In genomic region chr6:115848598-115849304, GRCm38 (mm10) we compare ENCODE assay signal across 27 mouse cellular contexts. TPM values are rescaled to one million over a fixed set of nuclear protein-coding genes. Genes with fewer than 3 reads are reported as not detected.
DNase-seq lines count a peak whose midpoint lies in the region; TF ChIP-seq lines count a peak whose summit lies in the region.
"Had no signal": no experiment of that assay in that cellular context is flagged by ENCODE, and none has a peak within 500 bp of the region (broad histone marks: within the 10 kb centered on the region; RNA-seq: fewer than 3 reads in every experiment).

No protein-coding gene starts in this region.

- no peak overlapping the region; the same call in 1 of the 2 replicates for H3K4me3 ChIP-seq in gastrocnemius, adult 2 months
- peak overlapping the region; percentile 26; the same call in 1 of the 2 replicates for H3K4me3 ChIP-seq in spleen, adult 2 months (ENCODE audit: extremely low read depth, insufficient read depth, insufficient read length)
- no peak overlapping the region for H3K4me3 ChIP-seq in bone marrow, adult 2 months (replicated peaks; ENCODE audit: control insufficient read depth, low read depth, low read length)
- H3K4me3 ChIP-seq: heart, embryonic 15.5 days; hindbrain, embryonic 12.5 days; layer of hippocampus, adult 2 months; left cerebral cortex, adult 2 months; liver, embryonic 13.5 days; midbrain, embryonic 13.5 days; neural tube, embryonic 15.5 days had no signal

- H3K27me3 ChIP-seq in spleen, adult 2 months (ENCODE audit: control insufficient read depth, insufficient read depth, low read length) = no peaks in the 10 kb centered on the region
- H3K27me3 ChIP-seq: heart, embryonic 15.5 days; hindbrain, embryonic 12.5 days; liver, embryonic 13.5 days; midbrain, embryonic 13.5 days; neural tube, embryonic 15.5 days; Patski had no signal

- TF ChIP-seq CTCF in gastrocnemius, adult 2 months (IDR thresholded peaks at IDR 0.05) = no peak
- TF ChIP-seq CTCF in spleen, adult 2 months (IDR thresholded peaks at IDR 0.05; ENCODE audit: extremely low read depth, insufficient read depth, insufficient read length, insufficient replicate concordance) = no peak
- no peak for TF ChIP-seq CTCF in bone marrow, adult 2 months (IDR thresholded peaks at IDR 0.05; ENCODE audit: control insufficient read depth, insufficient read depth, low read length)

- H3K27ac ChIP-seq in gastrocnemius, adult 2 months = peak overlapping the region; percentile 21
- H3K27ac ChIP-seq in spleen, adult 2 months (ENCODE audit: insufficient read depth, low read length) = peak overlapping the region; percentile 79
- H3K27ac ChIP-seq in bone marrow, adult 2 months (ENCODE audit: control insufficient read depth, insufficient read depth, low read depth, low read length, poor library complexity) = peak overlapping the region; percentile 21; the same call in 1 of the 2 replicates
- H3K27ac ChIP-seq: heart, embryonic 15.5 days; hindbrain, embryonic 12.5 days; layer of hippocampus, adult 2 months; liver, embryonic 13.5 days; macrophage; midbrain, embryonic 13.5 days; neural tube, embryonic 15.5 days had no signal

- peaks cover 10% of the 10 kb centered on the region for H3K36me3 ChIP-seq in spleen, adult 2 months (ENCODE audit: control insufficient read depth, insufficient read depth, low read length)

- no peak for DNase-seq in gastrocnemius, adult 2 months
- DNase-seq in gastrocnemius, postnatal 36 days = no peak
- DNase-seq in spleen, adult 2 months (ENCODE audit: low read depth in 1 of 2, low spot score in 2 of 2) = peak in 1 of 2 experiments; percentile 22
- no peak for DNase-seq in spleen, adult 12 weeks (ENCODE audit: low spot score)
- DNase-seq in B cell, adult 2 months = peak; percentile 28
- no peak for DNase-seq in layer of hippocampus, adult 11-12 months (ENCODE audit: low spot score)
- DNase-seq in right cerebral cortex, adult 2 months (ENCODE audit: low spot score in 2 of 2) = no peak
- DNase-seq: adrenal gland, postnatal 25 days; cerebellum, adult 18-20 months; cerebellum, postnatal 10 days; gastrocnemius, postnatal 10 days; kidney, postnatal 14 days; liver, embryonic 13.5 days; lung, adult 2 months; lung, postnatal 10 days; retina, postnatal 1 day; thymus, postnatal 14 days had no signal

- intact Hi-C loops in gastrocnemius, adult 2 months (cut with DNase I) = loop anchor here (5.0 kb wide), 1 partner anchor 289 kb away; no protein-coding TSS in a partner anchor
- intact Hi-C loops in gastrocnemius, postnatal 36 days (cut with DNase I) = loop anchor here (5.0 to 10.0 kb wide), 2 partner anchors 159 to 276 kb away; no protein-coding TSS in a partner anchor

- TF ChIP-seq POLR2A in spleen, adult 2 months (IDR thresholded peaks at IDR 0.05; ENCODE audit: low read depth, low read length) = no peak
- no peak for TF ChIP-seq POLR2A in bone marrow, adult 2 months (IDR thresholded peaks at IDR 0.05; ENCODE audit: borderline replicate concordance, control insufficient read depth, low read depth, low read length)

- WGBS in spleen, adult 2 months = 42% methylated on average over 10 of the region's 10 CpGs
- WGBS in bone marrow, adult 2 months = 82% methylated on average over 10 of the region's 10 CpGs

- peaks cover 4% of the 10 kb centered on the region; the same call in 1 of the 2 replicates for H3K4me1 ChIP-seq in spleen, adult 2 months (ENCODE audit: control insufficient read depth, insufficient read depth, insufficient read length)
- H3K4me1 ChIP-seq in bone marrow, adult 2 months (ENCODE audit: control insufficient read depth, insufficient read depth, low read length) = no peaks in the 10 kb centered on the region; the same call in 1 of the 2 replicates

RNA-seq across cellular contexts. Expression of gene Mbd4, which starts 4.4 kb away (rescaled TPM):
- under 1 TPM; 0.75 to 0.77 TPM for total RNA-seq in gastrocnemius, adult 2 months (2021)
- total RNA-seq in gastrocnemius, postnatal 36 days (2021) = under 1 TPM; 0.89 to 0.91 TPM
- 3.2 and 3.5 TPM in 2 replicates for polyA plus RNA-seq in spleen, adult 2 months (2012; rRNA removed)
- 9.4 and 11.3 TPM in 2 replicates for polyA plus RNA-seq in bone marrow, adult 2 months (2011; ENCODE audit: insufficient read depth, insufficient read length, low replicate concordance, missing spikeins)

RNA-seq across cellular contexts. Expression of gene Ift122, which starts 4.5 kb away (rescaled TPM):
- 1 to 10 TPM; 4.9 to 5.1 TPM for total RNA-seq in gastrocnemius, adult 2 months (2021)
- total RNA-seq in gastrocnemius, postnatal 36 days (2021) = 1 to 10 TPM; 4.0 to 8.8 TPM
- polyA plus RNA-seq in spleen, adult 2 months (2012; rRNA removed) = 4.5 and 4.6 TPM in 2 replicates
- 0.83 and 3.6 TPM in 2 replicates for polyA plus RNA-seq in bone marrow, adult 2 months (2011; ENCODE audit: insufficient read depth, insufficient read length, low replicate concordance, missing spikeins)

RNA-seq across cellular contexts. Expression of gene Efcab12, which starts 10.5 kb away (rescaled TPM):
- total RNA-seq in gastrocnemius, adult 2 months (2021) = not detected
- total RNA-seq in gastrocnemius, postnatal 36 days (2021) = under 1 TPM; 0.10 to 0.25 TPM
- polyA plus RNA-seq in spleen, adult 2 months (2012; rRNA removed) = 0.06 and 0.15 TPM in 2 replicates
- polyA plus RNA-seq in bone marrow, adult 2 months (2011; ENCODE audit: insufficient read depth, insufficient read length, low replicate concordance, missing spikeins) = 0.38 TPM in 1 of 2 replicates, not detected in the other
- total RNA-seq: MEL had no signal

RNA-seq across cellular contexts. Expression of gene Rpl32, which starts 40.2 kb away (rescaled TPM):
- 100 to 1,000 TPM; 562 to 624 TPM for total RNA-seq in gastrocnemius, adult 2 months (2021)
- 100 to 1,000 TPM; 492 to 563 TPM for total RNA-seq in gastrocnemius, postnatal 36 days (2021)
- 463 and 551 TPM in 2 replicates for polyA plus RNA-seq in spleen, adult 2 months (2012; rRNA removed)
- polyA plus RNA-seq in bone marrow, adult 2 months (2011; ENCODE audit: insufficient read depth, insufficient read length, low replicate concordance, missing spikeins) = 1,266 and 1,894 TPM in 2 replicates

Comparison
In these comparisons a context has a peak if more than half of its experiments do, and no peak if none do; other contexts are left out.
1. DNase-seq: peak in B cell, adult 2 months (2 of 2); none in gastrocnemius, adult 2 months (single experiment), gastrocnemius, postnatal 36 days (0 of 2), spleen, adult 12 weeks (single experiment), layer of hippocampus, adult 11-12 months (single experiment) and right cerebral cortex, adult 2 months (0 of 2).
2. H3K27ac ChIP-seq: peak in every context shown above with its lines; median percentile 79 in spleen, adult 2 months; 21 in gastrocnemius, adult 2 months; 21 in bone marrow, adult 2 months.